Mouse (Mus musculus) testis, adult 2 months (tissue): ENCODE measurements around the gene Ctc1.

Source experiments
- CTCF ChIP-seq: fragments of 200-500 bp; IDR thresholded peaks from 2 replicates; pipeline ENCODE4 v1.5.1; 2012; ENCODE audit warnings: low read depth, mild to moderate bottlenecking, inconsistent platforms, low read length, moderate library complexity; ENCODE audit not compliant: control insufficient read depth, insufficient read depth, insufficient replicate concordance
- POLR2A ChIP-seq: fragments of 200-500 bp; IDR thresholded peaks from 2 replicates; pipeline ENCODE4 v1.6.1; 2012; ENCODE audit warnings: low read depth, mild to moderate bottlenecking, inconsistent platforms, low read length, moderate library complexity; ENCODE audit not compliant: control insufficient read depth

GRCm38 (mm10) chr11:69066956-69067355, 51.2 kb downstream of the Ctc1 start:
- peak; percentile 69; the same call in 1 of the 2 replicates for TF ChIP-seq CTCF
- TF ChIP-seq POLR2A = no peak
